Mouse (Mus musculus) effector memory CD4-positive, alpha-beta T cell, adult 7 months (primary cell): ENCODE measurements around the gene Rabgap1l. TPM values are rescaled to one million over a fixed set of nuclear protein-coding genes. Genes with fewer than 3 reads are reported as not detected.

Experiments used
- polyA plus RNA-seq: library from polyadenylated mRNA; unstranded; fragments of 100-300 nt; shearing (Covaris generic); gene quantifications from one replicate; pipeline ENCODE4 v1.2.1, GENCODE M21; 2017

Rabgap1l gene
- polyA plus RNA-seq, result 188 TPM

GRCm38 (mm10) chr1:160792686-160793355 lies at the start of gene Rabgap1l:
Rabgap1l (minus strand) TSS chr1:160793211.

GRCm38 (mm10) chr1:160212703-160213669 lies 580.0 kb downstream of the Rabgap1l start, which contains the start of gene Cacybp:
Cacybp (minus strand) TSS chr1:160212875.

GRCm38 (mm10) chr1:160194529-160195336 lies 598.3 kb downstream of the Rabgap1l start, which contains the start of gene Mrps14:
Mrps14 (plus strand) TSS chr1:160195215.

Other genes with a start within 250 kb of the Rabgap1l start
- 21.4 TPM for gene Rc3h1, start 113.2 kb upstream of the Rabgap1l start, polyA plus RNA-seq
- 1.0 TPM for gene Serpinc1, start 185.4 kb upstream of the Rabgap1l start, polyA plus RNA-seq
- 8.8 TPM for gene Zbtb37, start 241.6 kb upstream of the Rabgap1l start, polyA plus RNA-seq